Mouse (Mus musculus): ENCODE data around the gene Fastkd5.
"Not testable (repeated sequence)": the region's sequence is repeated elsewhere in the genome, so short reads cannot be mapped to it uniquely, and the experiment has no call there.

Gene Fastkd5

GRCm38 (mm10) chr2:130629839-130630203 is at the start of gene Fastkd5, which contains the start of gene Ubox5:
Gene Fastkd5 (minus strand): TSS chr2:130630027.
Gene Ubox5 (minus strand): TSS chr2:130630038.
- peak; percentile 86 for DNase-seq (ENCODE audit: low spot score)

- DNase-seq (ENCODE audit: low spot score) = no peak
Measured at GRCm38 (mm10) chr2:130679154-130679553, 49.3 kb upstream of the Fastkd5 start.

GRCm38 (mm10) chr2:130677211-130677610 is 47.4 kb upstream of the Fastkd5 start:
- no peak for DNase-seq (ENCODE audit: low spot score)

GRCm38 (mm10) chr2:130667559-130667958 is 37.7 kb upstream of the Fastkd5 start, which contains the start of gene Itpa:
Gene Itpa (plus strand): TSS chr2:130667610.
- peak; percentile 86 for DNase-seq (ENCODE audit: low spot score)

GRCm38 (mm10) chr2:130664102-130664701 is 34.4 kb upstream of the Fastkd5 start, which contains the start of gene Ddrgk1:
Gene Ddrgk1 (minus strand): TSS chr2:130664659.
- DNase-seq (ENCODE audit: low spot score) = peak; percentile 95

- DNase-seq (ENCODE audit: low spot score) = no peak
Measured at GRCm38 (mm10) chr2:130663342-130663741, 33.5 kb upstream of the Fastkd5 start.

- DNase-seq (ENCODE audit: low spot score) = no peak
Measured at GRCm38 (mm10) chr2:130658530-130658929, 28.7 kb upstream of the Fastkd5 start.

GRCm38 (mm10) chr2:130657541-130657940 is 27.7 kb upstream of the Fastkd5 start:
- DNase-seq (ENCODE audit: low spot score) = no peak

GRCm38 (mm10) chr2:130656536-130656935 is 26.7 kb upstream of the Fastkd5 start:
- DNase-seq (ENCODE audit: low spot score) = no peak

GRCm38 (mm10) chr2:130655660-130656339 is 26.0 kb upstream of the Fastkd5 start:
- DNase-seq (ENCODE audit: low spot score) = no peak

GRCm38 (mm10) chr2:130653760-130654159 is 23.9 kb upstream of the Fastkd5 start:
- no peak for DNase-seq (ENCODE audit: low spot score)

GRCm38 (mm10) chr2:130653303-130653702 is 23.5 kb upstream of the Fastkd5 start:
- DNase-seq (ENCODE audit: low spot score) = no peak

- not testable (repeated sequence) for DNase-seq (ENCODE audit: low spot score)
Measured at GRCm38 (mm10) chr2:130649028-130649427, 19.2 kb upstream of the Fastkd5 start.

- DNase-seq (ENCODE audit: low spot score) = no peak
Measured at GRCm38 (mm10) chr2:130645198-130645597, 15.4 kb upstream of the Fastkd5 start.

GRCm38 (mm10) chr2:130642684-130643369 is 13.0 kb upstream of the Fastkd5 start, which contains the start of gene Lzts3:
Gene Lzts3 (minus strand): TSS chr2:130642803.
- peak; percentile 91 for DNase-seq (ENCODE audit: low spot score)

- peak; percentile 23 for DNase-seq (ENCODE audit: low spot score)
Measured at GRCm38 (mm10) chr2:130642197-130642660, 12.4 kb upstream of the Fastkd5 start.

- DNase-seq (ENCODE audit: low spot score) = peak; percentile 34
Measured at GRCm38 (mm10) chr2:130641351-130642025, 11.7 kb upstream of the Fastkd5 start.

GRCm38 (mm10) chr2:130639276-130639675 is 9.4 kb upstream of the Fastkd5 start:
- DNase-seq (ENCODE audit: low spot score) = no peak

GRCm38 (mm10) chr2:130638101-130638611 is 8.3 kb upstream of the Fastkd5 start:
- no peak for DNase-seq (ENCODE audit: low spot score)

GRCm38 (mm10) chr2:130635847-130636246 is 6.0 kb upstream of the Fastkd5 start:
- DNase-seq (ENCODE audit: low spot score) = no peak

GRCm38 (mm10) chr2:130634739-130635411 is 5.0 kb upstream of the Fastkd5 start:
- no peak for DNase-seq (ENCODE audit: low spot score)
